Mouse (Mus musculus): Measurements from ENCODE around the gene Sema4b. TPM values are rescaled to one million over a fixed set of nuclear protein-coding genes. Genes with fewer than 3 reads are reported as not detected.

Sema4b gene
- polyA plus RNA-seq, 1 experiment from 2014 or later, result 11.9 TPM

DNA sequence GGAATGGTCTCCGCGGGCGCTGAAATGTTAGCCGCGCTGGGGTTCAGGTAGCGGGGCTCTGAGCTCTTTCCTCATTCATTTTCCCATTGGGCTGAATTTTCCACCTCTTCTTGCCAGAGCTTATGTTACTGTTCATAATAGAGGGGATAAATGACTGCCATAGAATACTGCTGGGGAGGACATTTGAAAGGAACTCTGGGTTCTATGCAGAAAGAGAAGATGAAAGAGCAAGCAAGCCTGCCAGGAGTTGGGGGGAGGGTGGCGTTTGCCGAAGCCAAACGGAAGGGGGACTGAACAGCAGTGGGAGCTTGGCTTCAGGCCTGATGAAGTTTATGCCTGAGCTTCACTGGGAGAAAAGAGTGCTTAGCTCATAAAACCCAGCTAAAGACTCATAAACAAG lies 37.3 kb upstream of the Sema4b start:
- WGBS, result 43% methylated on average over 9 of the region's 9 CpGs
- H3K36me3 ChIP-seq (ENCODE audit: insufficient read depth), result no peaks in the 10 kb centered on the region
- peak; percentile 61 for ATAC-seq (ENCODE audit: insufficient read depth)
- H3K4me3 ChIP-seq (ENCODE audit: low read depth, low read length), result no peak overlapping the region
- no peak overlapping the region for H3K4me2 ChIP-seq
- no peaks in the 10 kb centered on the region; the same call in 1 of the 2 replicates for H3K4me1 ChIP-seq (ENCODE audit: insufficient read depth)
- TF ChIP-seq CTCF (IDR thresholded peaks at IDR 0.05; ENCODE audit: low read depth), result 0 out of 2 replicates have a peak, but pooled peaks have one; percentile 11
- H3K9me3 ChIP-seq (ENCODE audit: low read depth, low read length), result no peaks in the 10 kb centered on the region
- peak overlapping the region; percentile 9; the same call in 1 of the 2 replicates for H3K27ac ChIP-seq (ENCODE audit: low read depth)
- H3K27me3 ChIP-seq (ENCODE audit: insufficient read depth, low read length), result no peaks in the 10 kb centered on the region
- DNase-seq, result peak; percentile 81
- no peak overlapping the region for H3K9ac ChIP-seq

DNA sequence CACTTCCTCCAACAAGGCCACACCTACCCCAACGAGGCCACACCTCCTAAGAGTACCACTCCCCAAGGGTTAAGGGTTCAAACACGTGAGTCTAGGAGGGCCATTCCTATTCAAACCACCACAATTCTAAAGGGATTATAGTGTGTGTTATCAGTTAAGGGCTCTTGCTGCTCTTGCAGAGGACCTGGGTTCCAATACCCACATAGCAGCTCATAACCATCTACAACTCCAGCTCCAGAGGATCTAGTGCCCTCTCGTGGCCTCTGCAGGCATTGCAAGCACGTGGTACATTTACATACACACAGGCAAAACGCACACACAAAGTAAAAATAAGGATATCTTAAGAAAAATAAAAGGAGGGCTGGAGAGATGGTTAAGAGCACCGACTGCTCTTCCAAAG lies 34.5 kb upstream of the Sema4b start:
- ATAC-seq (ENCODE audit: insufficient read depth), result no peak
- WGBS, result 64% methylated on average over 6 of the region's 6 CpGs
- DNase-seq, result peak; percentile 45
- Histone ChIP-seq H3K36me3 (ENCODE audit: insufficient read depth) (no peaks in the 10 kb centered on the region), H3K27ac (ENCODE audit: low read depth) (no peak overlapping the region), H3K27me3 (ENCODE audit: insufficient read depth, low read length) (no peaks in the 10 kb centered on the region), H3K4me3 (ENCODE audit: low read depth, low read length) (no peak overlapping the region), H3K9ac (no peak overlapping the region), H3K4me2 (no peak overlapping the region), H3K4me1 (ENCODE audit: insufficient read depth) (peaks cover 6% of the 10 kb centered on the region; the same call in 1 of the 2 replicates), H3K9me3 (ENCODE audit: low read depth, low read length) (no peaks in the 10 kb centered on the region)
- peak; percentile 64 for TF ChIP-seq CTCF (IDR thresholded peaks at IDR 0.05; ENCODE audit: low read depth)

DNA sequence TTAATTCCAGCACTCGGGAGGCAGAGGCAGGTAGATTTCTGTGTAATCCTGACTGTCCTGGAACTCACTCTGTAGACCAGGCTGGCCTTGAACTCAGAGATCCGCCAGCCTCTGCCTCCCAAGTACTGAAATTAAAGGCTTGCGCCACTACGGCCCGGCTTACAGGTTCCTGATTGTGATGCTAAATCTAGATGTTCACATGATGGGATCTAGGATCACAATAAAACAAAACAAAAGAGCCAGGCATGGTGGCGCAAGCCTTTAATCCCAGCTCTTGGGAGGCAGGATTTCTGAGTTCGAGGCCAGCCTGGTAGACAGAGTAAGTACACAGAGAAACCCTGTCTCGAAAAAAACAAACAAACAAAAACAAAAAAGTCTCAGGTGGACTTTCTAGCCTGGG lies 33.9 kb upstream of the Sema4b start:
- Histone ChIP-seq H3K9me3 (ENCODE audit: low read depth, low read length) (no peaks in the 10 kb centered on the region), H3K4me1 (ENCODE audit: insufficient read depth) (peaks cover 6% of the 10 kb centered on the region; the same call in 1 of the 2 replicates), H3K9ac (no peak overlapping the region), H3K4me2 (no peak overlapping the region), H3K27ac (ENCODE audit: low read depth) (no peak overlapping the region), H3K27me3 (ENCODE audit: insufficient read depth, low read length) (no peaks in the 10 kb centered on the region), H3K36me3 (ENCODE audit: insufficient read depth) (no peaks in the 10 kb centered on the region), H3K4me3 (ENCODE audit: low read depth, low read length) (no peak overlapping the region)
- WGBS, result 89% methylated on average over 8 of the region's 8 CpGs
- TF ChIP-seq CTCF (IDR thresholded peaks at IDR 0.05; ENCODE audit: low read depth), result no peak
- ATAC-seq (ENCODE audit: insufficient read depth), result no peak
- DNase-seq, result no peak

DNA sequence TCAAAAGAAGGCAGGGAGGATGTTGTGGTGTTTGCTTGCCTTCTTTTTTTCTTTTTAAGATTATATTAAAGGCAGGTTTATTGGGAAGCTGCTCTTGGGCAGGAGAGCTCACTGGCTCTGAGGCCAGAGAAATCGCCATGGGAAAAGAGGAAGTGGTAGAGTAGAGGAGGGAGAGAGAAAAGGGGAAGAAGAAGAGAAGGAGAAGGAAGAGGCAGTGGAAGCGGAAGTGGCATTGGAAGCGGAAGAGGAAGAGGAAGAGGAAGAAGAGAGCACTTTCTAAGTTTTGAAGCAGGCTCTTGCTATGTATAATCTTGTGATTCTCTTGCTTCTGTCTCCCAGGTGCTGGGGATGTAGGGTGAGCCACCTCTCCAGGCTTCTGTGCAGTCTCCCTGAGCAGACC lies 32.0 kb upstream of the Sema4b start:
- WGBS, result 81% methylated on average over 3 of the region's 3 CpGs
- Histone ChIP-seq H3K4me1 (ENCODE audit: insufficient read depth) (peaks cover 6% of the 10 kb centered on the region; the same call in 1 of the 2 replicates), H3K9me3 (ENCODE audit: low read depth, low read length) (no peaks in the 10 kb centered on the region), H3K4me2 (no peak overlapping the region), H3K4me3 (ENCODE audit: low read depth, low read length) (no peak overlapping the region), H3K36me3 (ENCODE audit: insufficient read depth) (no peaks in the 10 kb centered on the region), H3K9ac (no peak overlapping the region), H3K27me3 (ENCODE audit: insufficient read depth, low read length) (no peaks in the 10 kb centered on the region), H3K27ac (ENCODE audit: low read depth) (no peak overlapping the region)
- ATAC-seq (ENCODE audit: insufficient read depth) (no peak), DNase-seq (no peak)
- no peak for TF ChIP-seq CTCF (IDR thresholded peaks at IDR 0.05; ENCODE audit: low read depth)

DNA sequence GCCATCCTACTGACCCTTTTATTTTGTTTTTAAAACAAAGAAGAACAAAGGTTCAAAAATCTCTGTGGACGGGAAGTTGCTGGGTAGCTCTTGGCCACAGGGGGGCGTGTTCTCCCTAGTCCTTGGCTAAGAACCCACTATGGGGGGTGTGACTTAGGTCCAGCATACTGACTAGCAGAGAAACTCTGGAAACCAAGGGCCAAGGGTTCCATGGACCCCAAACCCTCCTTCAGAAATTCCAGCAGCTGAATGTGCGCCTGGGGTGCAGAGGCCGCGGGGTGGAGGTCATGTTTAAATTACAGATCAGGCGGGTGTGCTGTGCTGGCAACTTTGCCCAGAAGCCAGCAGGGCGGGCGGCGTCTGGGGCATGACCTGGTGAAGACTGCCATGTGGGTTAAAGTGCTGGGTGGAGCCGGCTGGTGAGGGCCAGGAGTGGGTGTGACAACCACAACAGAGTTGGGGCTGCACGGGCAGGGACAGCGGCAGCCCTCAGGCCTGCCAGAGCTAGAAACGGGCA lies 29.9 kb upstream of the Sema4b start:
- Histone ChIP-seq H3K36me3 (ENCODE audit: insufficient read depth) (no peaks in the 10 kb centered on the region), H3K9me3 (ENCODE audit: low read depth, low read length) (no peaks in the 10 kb centered on the region), H3K4me1 (ENCODE audit: insufficient read depth) (peaks cover 8% of the 10 kb centered on the region; the same call in 1 of the 2 replicates), H3K4me2 (0 out of 2 replicates have a peak overlapping the region, but pooled peaks have one; percentile 11), H3K27ac (ENCODE audit: low read depth) (no peak overlapping the region), H3K27me3 (ENCODE audit: insufficient read depth, low read length) (no peaks in the 10 kb centered on the region), H3K4me3 (ENCODE audit: low read depth, low read length) (no peak overlapping the region), H3K9ac (no peak overlapping the region)
- peak; percentile 28; the same call in 1 of the 2 replicates for ATAC-seq (ENCODE audit: insufficient read depth)
- peak; percentile 74 for DNase-seq
- TF ChIP-seq CTCF (IDR thresholded peaks at IDR 0.05; ENCODE audit: low read depth), result peak; percentile 64
- 31% methylated on average over 13 of the region's 13 CpGs for WGBS

DNA sequence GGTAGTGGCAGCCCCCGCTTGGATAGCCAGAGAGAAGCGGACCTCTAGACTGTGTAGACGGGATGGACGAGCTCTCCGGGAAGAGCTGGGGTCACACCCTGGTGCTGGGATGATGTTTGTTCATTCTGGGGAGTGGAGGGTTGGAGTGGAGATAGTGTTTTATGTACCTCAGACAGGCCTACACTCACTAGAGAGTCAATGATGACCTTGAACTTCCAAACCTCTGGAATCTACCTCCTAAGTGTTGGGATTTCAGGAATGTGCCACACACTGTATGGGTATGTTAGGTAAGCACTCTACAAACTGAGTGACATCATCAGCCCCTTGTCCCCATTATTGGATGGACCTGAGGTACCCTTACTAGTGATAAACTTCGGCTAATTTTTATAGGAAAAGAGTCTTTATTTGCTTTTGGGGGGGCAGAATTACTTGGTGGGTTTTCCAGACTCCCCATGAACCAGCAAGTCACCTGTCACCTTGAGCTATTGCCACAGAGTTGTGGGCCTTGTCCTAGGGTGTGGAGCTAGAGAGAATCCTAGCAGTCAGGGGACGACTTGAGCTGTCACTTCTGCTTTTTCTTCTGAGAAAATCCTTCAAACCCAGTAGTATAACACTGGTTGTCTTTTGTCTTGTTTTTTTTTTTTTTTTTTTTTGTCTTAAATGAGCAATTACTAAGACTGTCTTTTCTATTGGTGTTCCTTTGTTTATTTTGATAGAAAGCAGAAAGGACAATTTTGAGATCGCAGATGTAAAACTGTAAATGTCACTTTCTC lies 28.0 kb upstream of the Sema4b start:
- no peaks in the 10 kb centered on the region for H3K9me3 ChIP-seq (ENCODE audit: low read depth, low read length)
- no peaks in the 10 kb centered on the region for H3K36me3 ChIP-seq (ENCODE audit: insufficient read depth)
- ATAC-seq (ENCODE audit: insufficient read depth) (no peak), DNase-seq (no peak)
- H3K4me3 ChIP-seq (ENCODE audit: low read depth, low read length), result no peak overlapping the region
- no peak overlapping the region for H3K4me2 ChIP-seq
- no peak overlapping the region for H3K9ac ChIP-seq
- TF ChIP-seq CTCF (IDR thresholded peaks at IDR 0.05; ENCODE audit: low read depth), result no peak
- H3K4me1 ChIP-seq (ENCODE audit: insufficient read depth), result peaks cover 8% of the 10 kb centered on the region; the same call in 1 of the 2 replicates
- WGBS, result 81% methylated on average over 8 of the region's 8 CpGs
- H3K27ac ChIP-seq (ENCODE audit: low read depth), result no peak overlapping the region
- no peaks in the 10 kb centered on the region for H3K27me3 ChIP-seq (ENCODE audit: insufficient read depth, low read length)

DNA sequence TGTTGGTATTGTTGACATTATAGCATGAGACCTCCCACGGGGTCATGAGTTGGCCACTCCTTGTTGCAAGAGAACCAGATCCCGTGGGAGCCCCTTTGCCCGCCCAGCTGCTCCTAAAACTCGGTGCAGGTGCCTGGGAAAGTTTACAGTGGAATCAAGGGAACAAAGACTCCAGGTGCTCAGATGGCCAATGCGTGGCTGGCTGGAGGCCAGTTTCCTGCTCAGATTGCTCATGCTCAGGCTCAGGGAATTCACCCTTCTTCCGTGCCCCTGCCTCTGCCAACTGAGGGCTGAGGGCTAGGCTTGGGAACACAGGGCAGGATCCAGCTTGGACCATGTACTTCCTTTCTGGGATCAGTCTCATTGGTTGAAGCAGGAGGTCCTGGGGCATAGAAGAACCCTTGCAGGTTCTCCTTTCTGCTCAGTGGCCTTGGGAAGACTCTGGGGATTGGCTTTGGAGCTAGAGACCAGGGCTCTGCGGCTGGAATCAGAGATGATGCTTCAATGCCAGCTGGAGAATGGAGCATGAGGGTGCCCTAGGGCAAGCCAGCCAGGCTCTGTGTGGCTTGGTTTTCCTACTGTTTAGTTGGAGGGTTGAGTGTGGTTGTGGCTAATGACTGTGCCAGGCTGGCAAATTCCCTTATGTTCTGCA lies 26.2 kb upstream of the Sema4b start:
- Histone ChIP-seq H3K9me3 (ENCODE audit: low read depth, low read length) (no peaks in the 10 kb centered on the region), H3K27me3 (ENCODE audit: insufficient read depth, low read length) (no peaks in the 10 kb centered on the region), H3K4me1 (ENCODE audit: insufficient read depth) (peaks cover 8% of the 10 kb centered on the region; the same call in 1 of the 2 replicates), H3K36me3 (ENCODE audit: insufficient read depth) (no peaks in the 10 kb centered on the region), H3K27ac (ENCODE audit: low read depth) (0 out of 2 replicates have a peak overlapping the region, but pooled peaks have one; percentile 9), H3K4me3 (ENCODE audit: low read depth, low read length) (no peak overlapping the region), H3K9ac (no peak overlapping the region), H3K4me2 (no peak overlapping the region)
- no peak for TF ChIP-seq CTCF (IDR thresholded peaks at IDR 0.05; ENCODE audit: low read depth)
- DNase-seq, result peak; percentile 73
- ATAC-seq (ENCODE audit: insufficient read depth), result peak; percentile 6; the same call in 1 of the 2 replicates
- 53% methylated on average over 7 of the region's 7 CpGs for WGBS
